Mouse (Mus musculus) fibroblast of lung, adult 2 months (primary cell): ENCODE data around the gene Xrcc1.
"Not testable (repeated sequence)": the region's sequence is repeated elsewhere in the genome, so short reads cannot be mapped to it uniquely, and the experiment has no call there.

ENCODE experiments used
- DNase-seq: peaks from one replicate; pipeline ENCODE4 v3.0.0-alpha.2; 2011; ENCODE audit warnings: low read depth

The Xrcc1 gene

DNA sequence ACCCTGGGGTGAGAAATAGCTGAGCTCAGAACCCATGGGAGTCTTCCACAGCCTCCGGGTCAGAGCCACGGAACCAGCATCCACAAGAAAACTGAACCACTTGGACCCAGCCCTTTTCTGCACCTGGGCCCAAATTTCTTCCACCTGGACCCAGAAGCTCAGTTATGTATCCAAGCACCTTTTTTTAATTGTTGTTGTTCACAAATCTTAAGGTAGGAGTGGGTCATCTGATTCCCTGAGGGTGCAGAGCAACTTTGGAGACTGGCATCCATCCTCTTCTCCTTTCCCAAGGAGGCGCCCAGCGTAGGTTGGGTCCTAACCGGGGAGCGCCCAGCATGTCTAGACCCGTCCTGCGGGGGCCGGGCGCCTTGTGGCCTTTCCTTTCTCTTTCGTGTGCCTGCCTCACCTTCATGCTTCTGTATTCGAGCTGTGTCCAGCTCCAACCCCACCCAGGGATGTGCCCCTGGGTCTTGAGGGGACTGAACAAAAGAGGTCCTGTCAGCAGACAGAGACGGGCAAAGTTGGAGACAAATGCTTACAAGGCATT, at the start of gene Xrcc1, which contains the start of gene Pinlyp:
Xrcc1 (plus strand) TSS at position 222 of the 547 bp plus-strand sequence.
Pinlyp (minus strand) TSS at position 51 of the 547 bp plus-strand sequence.
- no peak for DNase-seq

DNA sequence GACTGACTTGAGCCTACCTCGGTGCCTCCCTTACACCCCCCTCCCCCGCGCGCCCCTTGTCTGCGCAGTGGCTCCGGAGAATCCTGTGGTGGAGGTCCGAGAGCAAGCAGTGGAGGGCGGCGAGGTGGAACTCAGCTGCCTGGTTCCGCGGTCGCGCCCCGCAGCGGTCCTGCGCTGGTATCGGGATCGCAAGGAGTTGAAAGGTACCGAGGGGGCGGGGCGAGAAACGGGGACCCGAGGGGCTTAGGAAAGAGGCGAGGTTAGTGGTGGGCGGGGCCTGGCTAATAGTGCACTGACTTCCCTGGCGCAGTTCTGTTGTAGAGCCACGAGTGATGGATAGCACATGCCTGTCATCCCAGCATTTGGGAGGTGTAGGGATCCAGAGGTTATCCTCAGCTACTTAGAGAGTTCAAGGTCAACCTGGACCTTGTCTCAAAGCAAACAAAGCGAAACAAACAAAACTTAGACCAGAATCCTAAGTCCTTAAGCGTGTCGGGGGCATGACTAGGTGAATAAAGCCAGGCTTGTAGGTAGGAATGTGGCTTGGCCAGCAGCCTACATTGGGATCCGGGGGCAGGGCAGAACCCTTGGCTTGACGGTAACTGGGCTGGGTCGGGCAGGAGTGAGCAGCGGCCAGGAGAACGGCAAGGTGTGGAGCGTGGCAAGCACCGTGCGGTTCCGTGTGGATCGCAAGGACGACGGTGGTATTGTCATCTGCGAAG, 46.1 kb upstream of the Xrcc1 start:
- no peak for DNase-seq

DNA sequence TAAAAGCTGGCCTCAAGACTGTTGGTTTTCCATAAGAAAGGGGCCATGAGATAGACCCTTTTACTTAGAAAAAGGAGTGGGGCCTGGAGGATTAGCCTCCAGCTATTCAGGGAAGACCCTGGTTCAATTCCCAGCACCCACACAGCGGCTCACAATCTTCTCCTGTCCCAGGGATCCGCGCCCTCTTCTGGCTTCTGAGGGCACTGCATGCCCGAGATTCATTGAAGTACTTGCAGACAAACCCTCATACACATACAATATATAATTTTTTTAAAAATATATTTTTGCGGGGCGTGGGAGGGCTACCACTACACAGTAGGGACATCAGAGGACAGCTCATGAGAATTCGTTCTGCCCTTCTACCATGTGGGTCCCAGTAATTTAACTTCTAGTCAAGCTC, 45.2 kb upstream of the Xrcc1 start:
- no peak for DNase-seq

DNA sequence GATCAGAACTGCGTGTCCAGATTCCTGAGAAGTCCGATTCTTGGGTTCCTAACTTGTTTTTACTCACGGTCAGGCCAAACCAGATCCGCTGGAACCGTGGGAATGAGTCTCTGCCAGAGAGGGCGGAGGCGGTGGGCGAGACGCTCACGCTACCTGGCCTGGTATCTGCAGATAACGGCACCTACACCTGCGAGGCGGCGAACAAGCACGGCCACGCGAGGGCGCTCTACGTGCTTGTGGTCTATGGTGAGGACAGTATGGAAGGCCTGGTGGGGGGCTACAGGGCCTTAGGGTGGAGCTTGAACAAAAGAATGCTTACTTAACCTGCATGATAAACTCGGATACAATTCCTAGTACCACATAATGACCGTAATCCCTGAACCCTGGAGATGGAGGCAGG, 44.6 kb upstream of the Xrcc1 start:
- DNase-seq: no peak

DNA sequence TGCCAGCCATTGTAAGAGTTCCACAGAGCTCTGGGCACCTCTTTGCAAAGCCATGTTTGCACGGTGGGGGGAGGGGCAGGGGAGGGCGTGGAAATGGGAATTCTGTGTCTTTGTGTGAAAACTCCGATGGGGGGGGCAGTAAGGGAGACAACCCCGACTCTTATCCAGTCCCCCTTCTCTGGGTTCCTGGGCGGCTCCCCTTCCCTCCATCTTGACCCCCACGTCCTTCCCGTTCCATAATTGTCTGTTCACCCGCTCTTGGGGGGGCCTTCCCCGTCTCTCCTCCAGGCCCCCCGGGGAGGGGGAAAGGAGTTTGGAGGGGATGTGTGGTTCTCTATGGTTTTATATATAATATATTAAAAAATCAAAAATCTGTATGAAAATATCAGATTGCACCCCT, 42.1 kb upstream of the Xrcc1 start:
- no peak for DNase-seq

DNA sequence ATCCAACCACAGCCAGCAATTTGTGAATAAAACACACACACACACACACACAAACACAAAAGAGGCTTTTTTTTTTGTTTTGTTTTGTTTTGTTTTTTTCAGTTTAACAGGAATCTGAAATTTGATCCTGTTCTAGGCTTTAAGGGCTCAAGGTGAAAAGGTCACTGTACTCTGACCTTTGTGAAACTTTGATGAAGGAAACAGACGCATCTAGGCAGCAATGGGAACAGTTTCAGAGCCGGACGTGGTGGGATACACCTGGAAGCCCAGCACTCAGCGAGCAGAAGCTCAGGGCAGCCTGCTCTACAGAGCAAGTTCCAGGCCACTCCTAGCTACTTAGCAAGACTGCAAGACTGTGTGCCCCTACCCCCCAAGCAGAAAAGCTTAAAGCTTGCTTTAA, 41.2 kb upstream of the Xrcc1 start:
- no peak for DNase-seq

DNA sequence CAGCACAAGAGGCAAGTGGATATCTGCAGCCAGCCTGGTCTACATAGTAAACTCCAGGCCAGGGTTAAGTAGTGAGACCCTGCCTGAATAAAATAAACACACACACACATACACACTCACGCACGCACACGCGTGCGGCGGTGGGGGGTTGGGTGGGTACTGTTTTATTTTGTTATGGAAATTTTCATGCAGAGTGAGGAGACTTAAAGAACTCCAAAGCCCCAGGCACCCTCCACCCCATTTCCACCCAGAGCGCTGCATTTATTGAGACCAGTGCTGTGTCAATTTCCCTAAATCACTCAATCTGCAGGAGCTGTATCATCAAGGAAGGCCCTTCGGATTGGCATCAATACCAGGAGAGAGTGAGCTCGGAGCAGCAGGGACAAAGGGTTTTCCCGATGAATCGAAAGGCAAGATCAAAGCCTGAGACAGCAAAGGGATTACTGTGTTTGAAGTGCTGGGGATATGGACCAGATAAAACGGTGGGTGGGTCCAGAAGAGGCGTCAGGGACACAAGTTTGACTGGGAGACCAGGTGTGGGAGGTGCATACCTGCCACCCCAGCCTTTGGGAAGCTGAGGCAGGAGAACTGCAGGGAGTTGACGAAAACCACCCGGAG, 40.5 kb upstream of the Xrcc1 start:
- DNase-seq: no peak

DNA sequence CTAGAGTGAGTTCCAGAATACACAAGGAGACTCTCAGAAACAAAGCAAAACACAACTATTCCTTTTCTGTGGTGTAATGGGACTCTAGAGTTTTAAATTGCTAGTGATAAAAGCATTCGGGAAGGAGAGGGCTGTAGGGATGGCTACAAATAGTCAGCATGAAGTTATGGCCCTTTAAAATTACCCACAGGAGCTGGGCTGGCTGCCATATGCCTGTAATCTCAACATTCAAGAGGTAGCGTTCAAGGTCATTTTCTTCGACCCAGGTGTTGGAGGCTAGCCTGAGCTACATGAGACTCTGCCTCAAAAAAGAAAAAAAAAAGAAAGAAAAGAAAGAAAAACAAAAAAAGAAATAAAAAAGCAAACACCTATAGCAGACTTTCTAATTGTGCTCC, 40.0 kb upstream of the Xrcc1 start:
- DNase-seq: no peak

DNA sequence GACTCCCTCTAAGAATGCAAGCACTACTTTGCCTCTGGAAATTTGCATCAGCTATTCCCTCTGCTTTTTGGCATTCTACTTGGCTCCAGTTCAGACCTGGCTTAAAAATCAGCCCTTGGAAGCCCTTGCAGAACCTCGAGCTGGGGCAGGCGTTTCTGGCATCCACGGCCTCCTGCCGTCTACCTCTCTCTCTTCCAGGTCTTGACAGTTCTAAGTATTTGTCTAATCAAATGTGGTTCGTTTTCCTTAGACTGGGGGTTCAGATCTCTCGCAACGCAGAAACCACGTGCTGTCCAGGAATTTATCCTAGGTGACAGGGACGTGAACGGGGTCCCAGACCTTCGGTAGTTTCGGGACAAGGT, 39.6 kb upstream of the Xrcc1 start:
- peak; percentile 58 for DNase-seq

DNA sequence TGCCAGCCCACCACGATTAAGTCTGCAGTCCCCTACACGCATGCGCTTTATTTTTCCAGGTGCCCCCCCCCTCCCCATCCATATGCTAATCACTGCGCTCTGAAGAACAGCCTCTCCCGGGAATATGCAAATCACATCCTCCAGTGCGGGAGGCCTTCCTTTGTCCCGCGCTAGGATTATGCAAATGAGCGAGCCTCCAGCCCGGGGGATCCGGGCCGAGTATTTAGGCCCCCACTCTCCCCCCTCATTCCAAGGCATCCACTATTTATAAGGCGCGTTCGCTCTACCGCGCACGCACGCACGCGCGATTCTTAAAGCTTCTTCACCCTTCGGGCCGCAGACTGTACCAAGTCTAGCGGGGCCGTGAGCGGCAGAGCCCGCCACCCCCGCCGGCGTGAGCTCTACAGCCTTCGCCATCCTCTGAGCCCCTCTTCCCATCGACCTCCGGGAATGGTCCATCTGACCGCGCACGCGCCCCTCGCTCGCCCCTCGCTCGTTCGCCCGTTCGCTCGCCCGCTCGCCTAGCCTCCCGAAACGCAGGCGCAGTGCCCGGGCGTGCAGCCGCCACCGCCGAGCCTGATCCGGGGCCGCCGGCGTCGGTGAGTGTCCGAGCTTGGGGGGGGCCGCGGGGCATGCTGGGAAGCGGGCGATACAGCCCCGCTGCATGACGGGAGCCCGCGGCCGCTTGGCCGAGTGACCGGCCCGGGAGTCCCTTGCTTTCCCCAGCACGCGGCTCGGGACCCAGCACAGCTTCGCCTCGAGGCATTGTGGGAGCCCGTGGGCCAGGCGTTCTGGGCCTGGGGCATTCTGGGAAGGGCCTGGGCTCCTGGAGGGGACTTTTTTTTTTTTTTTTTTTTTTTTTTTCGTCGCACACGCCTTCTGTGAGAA, 39.0 kb upstream of the Xrcc1 start, which contains the start of gene Zfp428:
Zfp428 (plus strand) TSS at position 169 of the 888 bp plus-strand sequence.
- peak; percentile 33 for DNase-seq

DNA sequence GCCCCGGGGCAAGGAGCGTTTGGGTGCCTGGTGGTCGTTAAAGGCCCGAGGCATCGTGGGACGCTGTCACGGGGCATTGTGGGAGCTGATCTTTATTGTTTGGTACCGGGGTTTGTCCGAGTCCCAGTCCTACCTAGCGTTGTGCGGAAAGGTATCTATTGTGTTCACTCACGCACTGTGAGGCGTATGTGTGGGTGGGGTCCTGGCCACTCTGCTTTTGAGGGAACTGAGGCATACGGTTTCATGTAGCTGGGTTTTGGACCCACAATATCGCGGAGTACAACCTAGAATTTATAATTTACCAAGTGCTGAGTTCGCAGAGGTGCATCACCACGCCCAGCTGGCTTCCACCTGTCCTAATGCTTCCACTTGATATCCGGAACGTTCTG, 38.4 kb upstream of the Xrcc1 start:
- DNase-seq: no peak

DNA sequence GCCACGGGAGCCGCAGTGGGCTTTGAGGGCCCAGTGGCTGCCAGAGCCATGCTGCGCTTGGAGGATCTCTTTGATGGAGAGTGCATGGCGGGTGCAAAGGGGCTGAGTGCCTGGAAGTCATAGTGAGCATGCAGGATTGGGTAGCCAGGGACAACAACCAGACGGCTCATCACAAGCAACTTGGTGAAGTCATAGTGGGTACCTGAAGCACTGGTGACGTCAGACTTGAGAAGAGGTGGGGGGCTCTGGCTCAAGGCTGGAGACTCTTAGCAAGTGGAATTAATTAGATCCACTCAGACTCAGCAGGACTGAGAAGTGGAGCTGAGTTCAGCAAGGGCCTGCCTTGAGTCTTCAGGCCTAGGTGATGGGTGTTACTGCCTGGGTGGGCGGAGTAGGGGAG, 33.7 kb upstream of the Xrcc1 start, which contains the start of gene AC161166.1:
AC161166.1 (minus strand) TSS at position 101 of the 400 bp plus-strand sequence.
- DNase-seq: no peak

DNA sequence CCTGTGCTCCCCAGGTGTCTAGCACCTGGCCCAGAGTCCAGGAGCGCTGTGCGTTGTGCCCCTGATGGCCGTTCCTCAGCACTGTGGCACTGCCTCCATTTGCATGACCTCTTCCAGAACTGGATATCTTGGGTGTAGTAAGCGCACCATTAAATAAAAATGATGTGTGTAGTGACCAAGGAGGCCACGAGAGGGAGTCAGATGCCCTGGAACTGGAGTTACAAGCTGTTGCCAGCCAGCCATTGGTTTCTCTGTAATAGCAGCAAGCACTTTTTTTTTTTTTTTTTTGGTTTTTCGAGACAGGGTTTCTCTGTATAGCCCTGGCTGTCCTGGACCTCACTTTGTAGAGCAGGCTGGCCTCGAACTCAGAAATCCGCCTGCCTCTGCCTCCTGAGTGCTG, 29.8 kb upstream of the Xrcc1 start:
- not testable (repeated sequence) for DNase-seq

DNA sequence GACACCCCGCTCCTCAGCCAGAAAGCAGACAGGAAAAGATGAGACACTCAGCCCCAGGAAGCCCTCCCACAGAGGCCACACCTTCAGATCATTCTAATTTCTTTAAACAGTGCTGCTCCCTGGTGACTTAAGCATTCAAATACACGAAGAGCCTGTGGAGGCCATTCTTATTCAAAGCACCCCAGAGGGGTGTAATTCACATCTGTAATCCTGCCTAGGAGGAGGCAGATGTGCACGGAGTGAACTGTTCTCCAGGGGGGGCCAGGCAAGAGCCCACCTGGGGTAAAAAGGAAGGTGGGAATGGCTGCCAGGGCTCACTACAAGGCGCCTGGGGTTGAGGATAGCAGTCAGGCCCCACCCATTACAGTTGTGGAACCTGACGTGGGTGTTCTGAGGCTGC, 29.0 kb upstream of the Xrcc1 start:
- DNase-seq: no peak

DNA sequence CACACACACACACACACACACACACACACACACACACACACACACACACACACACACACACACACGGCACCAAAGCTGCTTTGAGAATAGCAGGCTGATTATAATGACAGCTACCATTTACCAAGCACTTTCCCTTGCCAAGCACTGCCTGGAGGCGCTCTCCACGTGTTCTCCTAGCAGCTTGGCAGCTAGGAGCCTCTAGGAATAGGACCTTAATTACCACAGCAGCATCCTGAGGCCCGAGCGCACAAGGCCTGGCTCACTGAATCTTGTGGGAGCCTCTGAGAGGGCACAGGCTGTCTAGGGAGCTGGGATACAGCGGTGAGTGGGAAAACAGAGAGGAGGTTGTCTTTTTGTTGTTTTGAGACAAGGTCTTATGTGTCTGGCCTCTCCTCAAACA, 28.4 kb upstream of the Xrcc1 start:
- no peak for DNase-seq

DNA sequence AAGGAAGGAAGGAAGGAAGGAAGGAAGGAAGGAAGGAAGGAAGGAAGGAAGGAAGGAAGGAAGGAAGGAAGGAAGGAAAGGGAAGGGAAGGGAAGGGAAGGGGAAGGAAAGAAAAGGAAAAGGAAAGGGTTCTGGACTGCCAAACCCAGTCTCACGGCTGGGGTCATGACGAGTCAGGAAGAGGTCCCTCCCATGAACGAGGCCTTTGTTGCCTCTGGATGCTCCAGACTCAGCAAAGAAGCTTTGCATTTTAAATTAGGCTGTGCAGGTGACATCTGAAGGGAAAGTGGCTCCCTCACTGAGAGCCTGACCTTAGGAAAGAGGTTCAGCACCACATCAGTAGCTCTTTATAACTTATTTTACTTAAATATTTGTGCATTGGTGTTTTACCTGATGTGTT, 27.0 kb upstream of the Xrcc1 start:
- no peak for DNase-seq

DNA sequence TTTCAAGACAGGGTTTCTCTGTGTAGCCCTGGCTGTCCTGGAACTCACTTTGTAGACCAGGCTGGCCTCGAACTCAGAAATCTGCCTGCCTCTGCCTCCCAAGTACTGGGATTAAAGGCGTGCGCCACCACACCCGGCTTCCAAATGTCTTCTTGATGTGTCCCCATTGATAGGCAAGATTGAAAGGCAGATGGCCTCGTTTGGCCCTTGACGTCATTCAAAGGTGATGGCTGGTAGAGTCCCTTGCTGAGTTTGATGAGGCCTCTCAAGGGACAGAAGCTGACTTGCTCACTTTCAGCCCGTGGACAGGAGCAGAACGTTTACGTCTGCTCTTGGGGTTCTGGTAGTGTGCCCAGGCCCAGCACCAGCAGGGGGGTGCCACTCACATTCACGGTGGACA, 26.0 kb upstream of the Xrcc1 start:
- not testable (repeated sequence) for DNase-seq

DNA sequence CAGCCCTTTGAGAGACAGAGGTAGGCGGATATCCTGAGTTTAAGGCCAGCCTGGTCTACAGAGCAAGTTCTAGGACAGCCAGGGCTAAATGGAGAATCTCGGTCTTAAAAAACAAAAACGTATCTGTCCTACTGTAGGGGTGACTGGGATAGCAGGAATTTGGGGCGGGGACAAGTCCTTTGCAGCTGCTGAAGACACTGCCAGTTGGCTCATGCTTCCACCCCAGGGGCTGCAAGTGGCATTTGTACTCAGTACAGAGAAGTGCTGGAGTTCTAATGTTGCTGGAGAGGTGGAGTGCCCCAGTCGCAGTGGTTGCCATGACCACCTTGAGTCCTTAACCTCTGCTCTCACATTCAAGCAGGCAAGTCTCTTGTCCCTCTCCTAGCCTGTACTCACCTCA, 23.3 kb upstream of the Xrcc1 start:
- no peak for DNase-seq

DNA sequence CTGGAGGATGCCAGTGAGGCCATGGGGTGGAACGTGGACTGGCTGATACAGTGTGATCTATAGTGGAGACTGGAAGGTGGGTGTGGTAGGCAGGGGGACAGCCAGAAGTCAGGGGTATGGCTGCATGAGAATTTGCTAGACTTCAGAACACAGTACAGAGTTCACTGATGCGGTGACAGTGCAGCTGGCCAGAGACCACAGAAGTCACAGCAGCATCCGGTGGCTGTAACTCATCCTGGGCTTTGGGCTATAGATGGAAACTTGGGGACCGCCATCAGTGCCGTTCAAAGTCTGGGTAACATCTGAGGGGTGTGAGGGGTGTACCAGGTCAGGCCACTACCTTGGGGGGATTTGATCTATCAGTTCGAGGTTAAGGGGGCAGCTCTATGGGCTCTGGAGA, 22.4 kb upstream of the Xrcc1 start:
- no peak for DNase-seq

DNA sequence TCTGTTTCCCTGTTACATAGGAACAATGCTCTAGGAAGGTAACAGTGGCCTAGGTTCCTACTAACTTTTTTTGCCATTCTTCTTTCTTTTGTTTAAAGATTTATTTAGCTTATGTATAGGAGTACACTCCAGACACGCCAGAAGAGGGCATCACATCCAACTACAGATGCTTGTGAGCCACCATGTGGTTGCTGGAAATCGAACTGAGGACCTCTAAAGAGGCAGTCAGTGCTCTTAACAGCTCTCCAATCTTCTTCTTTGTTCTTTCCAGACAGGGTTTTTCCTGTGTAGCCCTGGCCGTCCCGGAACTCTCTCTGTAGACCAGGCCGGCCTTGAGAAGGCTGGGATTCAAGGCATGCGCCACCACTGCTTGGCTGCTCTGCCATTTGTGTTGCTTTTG, 21.1 kb upstream of the Xrcc1 start:
- DNase-seq: no peak

DNA sequence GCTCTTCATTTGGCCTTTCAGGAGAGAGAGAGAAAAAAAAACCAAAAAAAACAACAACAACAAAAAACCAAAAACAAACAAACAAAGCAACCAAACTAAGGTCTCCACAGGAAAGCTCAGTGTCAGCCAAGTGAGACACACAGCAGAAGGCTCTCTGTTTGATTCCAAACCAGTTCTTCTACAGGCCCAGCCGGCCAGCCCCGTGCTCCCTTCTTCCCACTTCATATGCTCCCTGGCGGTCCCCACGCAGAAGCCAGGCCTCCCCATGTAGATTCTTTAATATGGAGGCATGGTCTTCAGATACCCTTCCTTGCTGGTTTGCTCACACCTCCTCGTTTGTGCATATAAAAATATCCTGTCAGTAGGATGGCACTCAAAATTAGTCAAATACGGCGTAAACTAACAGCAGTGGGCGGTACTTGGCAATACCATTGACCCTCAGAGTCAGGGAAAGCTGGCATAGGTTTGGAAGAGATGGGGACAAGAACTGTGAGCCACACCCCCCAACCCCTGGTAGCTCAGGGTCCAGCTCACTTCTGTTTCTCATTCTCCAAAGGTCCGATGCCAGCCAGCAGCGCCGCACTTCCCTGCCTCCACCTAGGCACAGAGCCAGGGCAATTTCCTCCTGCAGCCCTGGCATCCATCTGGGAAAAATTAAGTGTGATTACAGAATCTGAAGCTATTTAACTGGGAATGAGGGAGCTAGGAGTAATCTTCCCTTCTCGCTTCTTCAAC, 20.2 kb upstream of the Xrcc1 start:
- DNase-seq: no peak

DNA sequence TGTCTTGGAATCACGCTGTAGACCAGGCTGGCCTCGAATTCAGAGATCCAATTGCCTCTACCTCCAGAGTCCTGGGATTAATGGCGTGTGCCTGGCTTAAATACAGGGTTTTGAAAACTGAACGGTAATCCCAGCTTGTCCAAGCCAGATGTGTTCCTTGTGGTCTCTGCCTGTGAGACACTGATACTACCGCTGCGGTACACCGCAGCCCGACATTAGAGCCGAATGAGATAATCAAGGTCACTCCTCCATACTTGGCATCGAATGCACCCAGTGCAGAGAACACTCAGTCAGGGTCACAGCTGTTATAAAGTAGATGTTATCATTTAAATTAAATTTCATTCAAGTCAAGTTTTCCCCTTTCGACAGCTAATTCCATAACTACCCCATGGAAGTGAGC, 17.2 kb upstream of the Xrcc1 start:
- no peak for DNase-seq
